Mouse (Mus musculus) E14TG2a.4 (cell line): Measurements from ENCODE around the gene Cavin4.

Experiments used
- CTCF ChIP-seq: conservative IDR thresholded peaks from 2 replicates; pipeline ENCODE4 v1.5.1; 2014; ENCODE audit warnings: low read length
- NANOG ChIP-seq: IDR thresholded peaks from 2 replicates; pipeline ENCODE4 v1.6.1; 2014; ENCODE audit warnings: borderline replicate concordance, low read length, mixed read lengths
- POU5F1 ChIP-seq: IDR thresholded peaks from 2 replicates; pipeline ENCODE4 v1.6.1; 2014; ENCODE audit warnings: low read length, borderline replicate concordance

- peak; percentile 90 for TF ChIP-seq CTCF
- no peak for TF ChIP-seq POU5F1
- TF ChIP-seq NANOG: no peak
These were observed 27.3 kb downstream of the Cavin4 start for GRCm38 (mm10) chr4:48690640-48691039.
